Mouse (Mus musculus): Measurements from ENCODE around the gene BC049352. TPM values are rescaled to one million over a fixed set of nuclear protein-coding genes. Genes with fewer than 3 reads are reported as not detected.

The BC049352 gene
- polyA plus RNA-seq, 1 experiment from 2014 or later, result not detected

GRCm38 (mm10) chr9:45299231-45300006 is 117.6 kb downstream of the BC049352 start:
- Histone ChIP-seq H3K36me3 (ENCODE audit: control insufficient read depth, insufficient read depth, low read length) (no peaks in the 10 kb centered on the region), H3K4me3 (ENCODE audit: low read length) (no peak overlapping the region), H3K9me3 (ENCODE audit: control insufficient read depth, low read length) (no peaks in the 10 kb centered on the region), H3K4me1 (ENCODE audit: control insufficient read depth, insufficient read depth, low read depth, low read length) (no peaks in the 10 kb centered on the region), H3K27me3 (replicated peaks; ENCODE audit: control insufficient read depth, insufficient read depth, low read length) (no peaks in the 10 kb centered on the region), H3K27ac (ENCODE audit: low read depth, low read length) (no peak overlapping the region), H3K4me2 (ENCODE audit: low read length) (no peak overlapping the region), H3K9ac (ENCODE audit: low read depth, low read length) (no peak overlapping the region)
- WGBS, result 81% methylated on average over 11 of the region's 11 CpGs
- ATAC-seq, result no peak

Small RNA genes lying within 50 kb of the gene (microRNA-seq; reads per million reads assigned to microRNA genes)
- gene Mir7086, result not detected

Other genes with a start within 250 kb of the BC049352 start
- gene Ube4a, start 216.4 kb upstream of the BC049352 start, polyA plus RNA-seq (2015; fragmentation: Nextera tagmentation; extraction: Ambion mirVana), result 31.8 and 35.0 TPM in 2 replicates
- not detected in 2 replicates for gene Cd3g, start 201.6 kb upstream of the BC049352 start, polyA plus RNA-seq (2015; fragmentation: Nextera tagmentation; extraction: Ambion mirVana)
- gene Cd3d, start 200.2 kb upstream of the BC049352 start, polyA plus RNA-seq (2015; fragmentation: Nextera tagmentation; extraction: Ambion mirVana), result not detected in 2 replicates
- 0.15 and 0.19 TPM in 2 replicates for gene Cd3e, start 172.4 kb upstream of the BC049352 start, polyA plus RNA-seq (2015; fragmentation: Nextera tagmentation; extraction: Ambion mirVana)
- 2.5 and 3.0 TPM in 2 replicates for gene Mpzl2, start 142.2 kb upstream of the BC049352 start, polyA plus RNA-seq (2015; fragmentation: Nextera tagmentation; extraction: Ambion mirVana)
- gene Mpzl3, start 126.8 kb upstream of the BC049352 start, polyA plus RNA-seq (2015; fragmentation: Nextera tagmentation; extraction: Ambion mirVana), result 1.0 and 1.2 TPM in 2 replicates
- 0.25 and 0.37 TPM in 2 replicates for gene Jaml, start 102.8 kb upstream of the BC049352 start, polyA plus RNA-seq (2015; fragmentation: Nextera tagmentation; extraction: Ambion mirVana)
- gene Scn2b, start 64.2 kb upstream of the BC049352 start, polyA plus RNA-seq (2015; fragmentation: Nextera tagmentation; extraction: Ambion mirVana), result 10.0 and 10.5 TPM in 2 replicates
- 0.60 and 0.81 TPM in 2 replicates for gene Scn4b, start 43.6 kb upstream of the BC049352 start, polyA plus RNA-seq (2015; fragmentation: Nextera tagmentation; extraction: Ambion mirVana)
- gene Tmprss4, start 22.1 kb downstream of the BC049352 start, polyA plus RNA-seq (2015; fragmentation: Nextera tagmentation; extraction: Ambion mirVana), result not detected in 2 replicates
- 0.70 and 0.94 TPM in 2 replicates for gene Il10ra, start 87.1 kb downstream of the BC049352 start, polyA plus RNA-seq (2015; fragmentation: Nextera tagmentation; extraction: Ambion mirVana)
- 0.06 TPM in 1 of 2 replicates, not detected in the other for gene Tmprss13, start 137.1 kb downstream of the BC049352 start, polyA plus RNA-seq (2015; fragmentation: Nextera tagmentation; extraction: Ambion mirVana)
- gene Fxyd6, start 188.2 kb downstream of the BC049352 start, polyA plus RNA-seq (2015; fragmentation: Nextera tagmentation; extraction: Ambion mirVana), result 679 and 766 TPM in 2 replicates
- 11.7 and 15.7 TPM in 2 replicates for gene Fxyd2, start 217.7 kb downstream of the BC049352 start, polyA plus RNA-seq (2015; fragmentation: Nextera tagmentation; extraction: Ambion mirVana)
- 10.8 and 17.7 TPM in 2 replicates for gene Dscaml1, start 244.6 kb downstream of the BC049352 start, polyA plus RNA-seq (2015; fragmentation: Nextera tagmentation; extraction: Ambion mirVana)